20 mouse cellular contexts compared by ENCODE assay signal in genomic region chr3:149277812-149278211, GRCm38 (mm10).
DNase-seq lines count a peak whose midpoint lies in the region; ATAC-seq lines count a peak whose summit lies in the region.
"Had no signal": no experiment of that assay in that cellular context is flagged by ENCODE, and none has a peak within 500 bp of the region (broad histone marks: within the 10 kb centered on the region; RNA-seq: fewer than 3 reads in every experiment).

No protein-coding gene starts in this region.

- peak; percentile 19 for DNase-seq in 416B (ENCODE audit: low read depth)
- DNase-seq in spleen, postnatal 14 days (ENCODE audit: low spot score in 2 of 2): no peak
- no peak for DNase-seq in ovary, adult 18-20 months (ENCODE audit: low spot score)
- DNase-seq in layer of hippocampus, postnatal 25 days (ENCODE audit: extremely low spot score in 1 of 2, low spot score in 1 of 2): no peak
- DNase-seq: adrenal gland, adult 8-10 months; adrenal gland, postnatal 14 days; adrenal gland, postnatal 36 days; B cell, adult 2 months; cerebellum, adult 11-12 months; cerebellum, adult 2 months; cerebellum, adult 9-10 months; cerebellum, postnatal 10 days; cerebellum, postnatal 25 days; embryo, embryonic 11 days had no signal

- peak; percentile 80 for ATAC-seq in common myeloid progenitor, adult 5-6 weeks (replicated peaks; ENCODE audit: low read depth, poor library complexity, severe bottlenecking)
- ATAC-seq in megakaryocyte progenitor cell, adult 5-6 weeks (replicated peaks; ENCODE audit: poor library complexity): peak; percentile 24
- ATAC-seq: activated CD4-positive, CD25-positive, alpha-beta regulatory T cell, adult 4 months; forebrain, embryonic 14.5 days; forebrain, embryonic 16.5 days; Patski had no signal
